Mouse (Mus musculus) testis, postnatal 14 days (tissue): ENCODE measurements around the gene Ctse.
A peak's percentile ranks its signal among the peaks of the same experiment; 100 is the strongest.
"Not testable (repeated sequence)": the region's sequence is repeated elsewhere in the genome, so short reads cannot be mapped to it uniquely, and the experiment has no call there.

ENCODE experiments used
- DNase-seq: peaks from one replicate; pipeline ENCODE4 v3.0.0; 2021; ENCODE audit warnings: low spot score

Gene Ctse

DNA sequence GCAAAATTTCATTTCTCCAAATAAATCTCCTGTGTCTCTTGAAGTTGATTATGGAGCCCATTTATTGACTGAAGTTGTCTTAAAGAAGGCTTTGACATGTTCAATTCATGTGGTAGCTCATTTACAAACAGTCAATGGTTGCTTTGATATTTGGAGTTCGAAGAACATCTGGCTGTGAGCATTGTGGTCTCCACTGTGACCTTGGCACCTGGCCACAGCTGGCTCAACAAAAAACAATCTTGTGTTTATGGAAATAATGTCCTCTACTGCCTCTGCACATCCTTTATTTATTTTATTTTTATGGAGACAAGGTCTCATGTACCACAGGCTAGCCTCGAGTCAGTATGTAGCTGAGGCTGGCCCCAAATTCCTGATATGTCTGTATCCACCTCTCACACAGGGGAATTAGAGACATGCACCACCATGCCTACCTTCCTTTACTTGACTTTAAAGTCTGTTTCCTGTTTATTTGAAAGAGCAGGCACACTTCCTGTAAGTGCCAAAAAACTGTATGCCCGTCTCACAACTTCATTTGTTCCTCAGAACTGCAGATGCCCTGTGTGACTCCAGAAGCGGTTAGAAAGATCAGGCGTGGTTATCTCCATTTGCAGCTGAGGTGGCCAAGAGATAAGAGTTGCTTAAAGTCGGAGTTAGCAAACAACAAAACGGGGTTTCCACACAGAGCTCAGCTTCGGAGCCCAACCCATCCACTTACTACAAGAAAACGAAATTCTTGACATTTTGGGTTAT, at the start of gene Ctse:
Ctse (plus strand) TSS at position 516 of the 750 bp plus-strand sequence.
- DNase-seq, result no peak

DNA sequence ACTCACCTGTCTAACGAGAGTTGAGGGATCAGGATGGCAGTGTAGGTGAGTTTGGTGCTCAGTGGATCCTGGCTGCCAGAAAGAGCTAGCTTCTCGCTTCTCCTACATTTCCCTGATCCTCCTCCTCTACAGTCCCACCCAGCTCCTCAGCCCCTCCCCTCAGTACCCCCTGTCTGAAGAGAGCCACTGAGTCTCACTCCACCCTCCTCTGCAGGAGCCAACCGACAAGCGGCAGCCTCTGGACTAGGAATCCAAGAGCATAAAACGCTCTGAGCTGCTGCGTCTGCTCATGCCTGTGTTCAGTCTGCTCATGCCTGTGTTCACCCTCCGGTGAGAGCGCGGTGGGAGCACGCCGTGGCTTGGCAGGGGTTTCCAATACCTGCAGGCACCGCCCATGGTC, 39.2 kb upstream of the Ctse start, which contains the start of gene Avpr1b:
Avpr1b (plus strand) TSS at position 335 of the 400 bp plus-strand sequence.
- no peak for DNase-seq

DNA sequence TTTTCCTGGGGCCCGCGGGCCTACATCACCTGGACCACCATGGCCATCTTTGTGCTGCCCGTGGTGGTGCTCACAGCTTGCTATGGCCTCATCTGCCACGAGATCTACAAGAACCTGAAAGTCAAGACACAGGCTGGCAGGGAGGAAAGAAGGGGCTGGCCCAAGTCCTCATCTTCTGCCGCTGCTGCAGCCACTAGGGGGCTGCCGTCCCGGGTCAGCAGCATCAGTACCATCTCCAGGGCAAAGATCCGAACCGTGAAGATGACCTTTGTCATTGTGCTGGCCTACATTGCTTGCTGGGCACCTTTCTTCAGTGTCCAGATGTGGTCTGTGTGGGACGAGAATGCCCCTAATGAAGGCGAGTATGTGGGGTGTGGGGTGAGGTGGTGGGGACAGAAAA, 37.8 kb upstream of the Ctse start:
- DNase-seq, result no peak

DNA sequence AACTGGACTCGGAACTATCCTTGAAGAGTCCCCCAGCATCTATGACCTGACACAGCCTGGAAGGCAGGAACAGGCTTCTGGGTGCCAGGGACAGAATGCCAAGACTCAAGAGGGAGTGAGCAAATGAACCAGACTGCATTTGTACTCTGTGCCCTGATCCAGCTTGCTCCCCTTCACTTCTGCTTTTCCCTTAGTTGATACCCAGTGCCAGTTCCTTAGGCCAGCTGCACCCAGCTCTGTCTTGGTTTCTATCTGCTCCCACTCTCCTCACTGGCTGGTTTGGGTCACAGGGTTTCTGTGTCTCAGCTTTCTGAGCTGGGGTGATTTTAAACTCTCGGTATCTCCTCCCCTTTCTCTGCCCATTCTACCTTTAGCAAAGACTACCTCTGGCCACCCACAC, 31.4 kb upstream of the Ctse start:
- DNase-seq, result no peak

DNA sequence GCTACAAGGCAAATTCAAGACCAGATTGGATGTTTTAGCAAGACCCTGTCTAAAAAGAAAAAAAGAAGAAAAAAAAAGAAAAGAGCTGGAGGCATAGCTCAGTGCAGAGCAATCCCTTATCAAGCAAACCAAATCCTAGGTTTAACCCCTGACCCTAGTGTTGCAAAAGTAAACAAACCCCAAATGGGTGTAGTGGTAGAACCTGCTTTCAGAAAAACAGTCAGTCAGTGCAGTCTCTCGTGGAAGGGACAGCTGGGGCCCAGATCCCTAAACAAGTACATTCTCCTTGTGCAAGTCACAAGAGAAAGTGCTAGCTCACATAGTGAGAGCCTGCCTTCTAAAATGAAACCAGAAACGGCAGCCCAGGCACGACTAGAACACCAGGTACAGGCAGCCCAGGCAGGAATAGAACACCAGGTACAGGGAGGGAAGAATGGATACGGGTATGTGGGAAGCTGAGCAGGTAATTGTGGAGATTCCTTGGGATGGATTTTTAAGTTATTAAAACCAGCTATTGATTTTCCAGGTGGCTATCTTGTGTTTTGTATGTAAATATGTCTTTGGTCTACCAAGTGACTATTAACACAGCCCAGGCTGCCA, 25.4 kb upstream of the Ctse start:
- peak; percentile 35 for DNase-seq

DNA sequence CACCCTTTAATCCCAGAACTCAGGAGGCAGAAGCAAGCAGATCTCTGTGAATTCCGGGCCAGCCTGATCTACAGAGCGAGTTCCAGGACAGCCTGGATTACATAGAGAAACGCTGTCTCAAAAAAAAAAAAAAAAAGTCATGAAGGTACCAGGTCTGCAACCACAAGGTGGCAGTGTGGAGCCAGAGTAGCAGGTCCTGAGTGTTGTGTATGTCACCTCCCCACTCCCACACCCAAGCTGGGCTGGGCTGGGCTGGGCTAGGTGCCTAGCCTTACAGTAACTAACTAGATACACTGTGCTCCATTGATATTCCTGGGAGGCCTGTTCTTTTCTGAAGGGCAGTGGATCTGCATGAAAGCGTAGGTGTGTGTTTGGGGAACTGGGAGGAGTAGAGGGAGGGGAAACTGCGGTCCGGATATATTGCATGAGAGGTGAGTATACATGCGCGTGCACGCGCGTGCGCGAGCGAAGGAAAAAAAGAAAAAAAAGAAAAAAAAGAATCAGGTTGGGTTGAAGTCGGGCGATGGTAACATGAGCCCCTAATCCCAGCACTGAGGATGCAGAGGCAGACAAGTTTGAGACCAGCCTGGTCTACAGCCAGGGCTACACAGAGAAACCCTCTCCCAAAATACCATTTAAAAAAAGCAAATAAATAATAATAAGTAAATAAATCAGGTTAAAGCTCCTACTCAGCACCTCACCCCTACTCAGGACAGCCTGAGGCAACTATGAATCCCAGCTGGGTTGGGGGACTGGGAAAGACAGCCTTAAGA, 24.6 kb upstream of the Ctse start:
- DNase-seq, result peak; percentile 78

DNA sequence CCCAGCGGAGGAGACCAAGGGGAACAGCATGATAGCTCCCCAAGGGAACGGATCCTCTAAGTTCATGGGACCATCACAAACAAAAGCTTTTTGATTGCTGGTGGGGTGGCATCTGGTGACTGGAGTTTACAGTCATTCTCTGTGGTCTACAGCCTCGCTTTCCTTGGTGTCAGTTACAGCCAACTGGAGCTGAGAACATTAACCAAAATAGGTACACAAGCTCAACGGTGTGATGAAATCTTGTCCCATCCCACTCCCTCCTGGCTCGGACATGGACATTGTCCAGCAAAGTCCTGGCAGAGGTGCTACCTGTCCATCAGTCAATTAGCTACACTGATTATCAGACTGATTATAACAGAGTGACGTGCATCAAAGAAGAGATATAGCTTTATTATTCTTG, 23.5 kb upstream of the Ctse start:
- DNase-seq, result no peak

DNA sequence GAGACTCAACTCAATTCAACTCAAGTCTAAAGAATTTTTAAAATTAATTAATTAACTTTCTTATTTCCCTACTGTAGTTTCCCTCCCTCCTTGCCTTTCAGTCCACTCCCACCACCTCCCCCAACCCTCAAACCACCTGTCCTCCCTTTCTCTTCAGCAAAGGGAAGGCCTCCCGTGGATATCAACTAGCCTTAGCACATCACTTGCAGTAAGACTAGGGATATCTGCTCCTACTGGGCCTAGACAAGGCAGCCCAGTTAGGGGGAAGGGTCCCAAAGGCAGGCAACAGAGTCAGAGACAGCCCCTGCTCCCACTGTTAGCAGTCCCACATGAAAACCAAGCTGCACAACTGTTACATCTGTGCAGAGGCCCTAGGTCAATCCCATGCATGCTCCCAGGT, 22.0 kb upstream of the Ctse start:
- no peak for DNase-seq

DNA sequence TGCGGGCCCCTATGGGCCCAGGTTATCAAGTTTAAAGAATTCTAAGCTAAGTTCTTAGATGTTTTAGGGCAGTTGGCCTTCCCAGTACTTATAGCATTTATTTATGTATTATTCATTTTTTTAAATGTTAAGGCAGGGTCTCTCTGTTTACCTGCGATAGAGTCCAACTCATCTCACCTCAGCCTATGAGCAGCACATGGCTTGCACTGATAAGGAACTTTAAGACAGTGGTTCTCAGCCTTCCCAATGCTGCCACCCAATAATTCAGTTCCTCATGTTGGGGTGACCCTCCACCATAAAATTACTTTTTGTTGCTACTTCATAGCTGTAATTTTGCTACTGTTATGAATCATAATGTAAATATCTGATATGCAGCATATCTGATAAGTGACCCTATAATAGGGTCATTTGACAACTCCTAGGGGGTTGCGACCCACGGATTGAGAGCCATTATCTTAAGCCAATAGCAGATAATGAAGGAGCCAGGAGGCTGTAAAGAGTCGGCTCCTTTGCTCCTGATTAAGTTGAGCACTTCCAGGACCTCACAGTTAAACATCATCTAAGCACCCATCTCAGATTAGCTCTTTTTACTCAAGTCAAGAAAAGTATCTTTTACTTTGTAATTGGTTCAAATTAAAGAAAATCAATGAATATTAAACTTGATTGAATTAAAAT, 21.4 kb upstream of the Ctse start:
- DNase-seq, result no peak

DNA sequence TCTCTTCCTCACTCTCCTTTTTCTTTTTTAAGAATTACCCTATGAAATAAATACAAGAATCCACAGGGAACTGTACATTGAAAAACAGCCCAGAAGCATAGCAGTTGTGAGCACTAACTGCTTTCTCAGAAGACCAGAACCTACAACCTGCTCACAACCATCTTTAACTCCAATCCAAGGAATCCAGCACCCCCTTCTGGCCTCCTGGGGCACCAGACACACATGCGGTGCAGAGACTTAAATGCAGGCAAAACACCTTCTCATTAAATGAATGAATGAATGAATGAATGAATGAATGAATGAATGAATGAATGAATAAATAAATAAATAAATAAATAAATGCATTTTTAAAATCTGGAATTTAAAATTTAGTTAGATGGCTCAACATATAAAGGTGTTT, 19.5 kb upstream of the Ctse start:
- DNase-seq, result no peak

DNA sequence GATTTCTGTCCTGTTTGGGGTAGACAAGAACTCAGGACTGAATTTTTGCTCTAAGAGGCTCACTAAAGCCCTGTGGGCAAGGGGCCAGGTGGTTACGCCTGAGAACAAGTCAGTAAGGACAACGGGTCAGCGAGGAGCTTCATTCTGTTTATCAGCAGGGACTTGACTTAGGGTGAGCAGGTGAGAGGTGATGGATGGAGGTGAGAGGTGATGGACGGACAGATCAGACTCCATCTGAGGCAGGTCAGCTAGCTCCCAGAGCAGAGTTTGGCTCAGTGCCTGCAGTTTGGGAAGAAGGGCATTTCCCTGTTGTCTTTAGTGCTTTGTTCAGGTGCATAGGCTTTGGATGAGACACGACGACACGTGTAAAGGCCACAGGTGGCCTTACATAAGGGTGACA, 18.8 kb upstream of the Ctse start:
- DNase-seq, result no peak

DNA sequence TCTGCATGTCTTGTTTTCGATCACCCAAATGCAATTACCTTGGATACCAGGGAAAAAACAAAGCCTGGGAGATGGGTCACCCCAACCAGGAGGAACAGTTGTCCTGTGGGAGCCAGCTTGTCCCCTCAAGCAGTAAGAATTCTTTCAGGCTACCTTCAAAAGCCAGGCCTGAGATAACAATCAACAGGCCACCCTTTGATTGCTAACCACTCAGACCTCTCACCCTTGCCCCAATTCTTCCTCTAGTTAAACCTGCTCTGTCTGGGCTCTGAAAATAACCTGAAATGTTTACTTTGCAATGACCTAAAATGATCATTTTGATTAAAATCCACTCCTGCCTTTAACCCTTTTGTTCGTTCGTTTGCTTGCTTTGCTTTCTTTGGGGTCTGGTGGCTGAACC, 14.5 kb upstream of the Ctse start:
- no peak for DNase-seq

DNA sequence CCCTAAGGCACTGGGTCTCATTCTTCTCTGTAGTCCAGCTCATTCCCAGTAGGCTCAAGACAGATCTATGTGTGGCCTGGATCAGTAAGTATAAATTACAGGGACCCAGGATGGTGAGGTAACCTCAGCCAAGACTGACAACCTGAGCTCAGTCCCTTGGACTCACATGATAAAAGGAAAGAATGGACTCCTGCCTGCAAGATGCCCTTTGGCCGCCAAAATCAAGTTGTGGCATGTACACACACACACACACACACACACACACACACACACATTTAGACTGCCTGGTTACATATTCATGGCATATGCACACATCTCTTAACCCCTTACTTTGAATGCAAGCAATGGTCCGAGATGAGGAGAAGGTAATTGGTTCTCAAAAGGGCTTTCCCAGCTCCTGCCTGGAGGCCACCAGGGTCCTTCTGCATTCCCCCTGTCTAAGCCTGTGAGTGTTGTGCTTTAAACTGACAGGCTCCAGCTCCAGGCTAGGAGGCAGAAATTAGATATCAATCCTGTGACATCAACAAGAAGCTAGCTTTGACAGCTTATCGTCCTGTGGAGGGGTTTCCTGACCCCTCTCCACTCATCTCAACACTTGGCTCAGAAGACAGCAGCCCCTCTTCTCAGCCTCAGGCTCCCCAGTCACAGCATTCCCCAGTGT, 13.8 kb upstream of the Ctse start:
- no peak for DNase-seq

DNA sequence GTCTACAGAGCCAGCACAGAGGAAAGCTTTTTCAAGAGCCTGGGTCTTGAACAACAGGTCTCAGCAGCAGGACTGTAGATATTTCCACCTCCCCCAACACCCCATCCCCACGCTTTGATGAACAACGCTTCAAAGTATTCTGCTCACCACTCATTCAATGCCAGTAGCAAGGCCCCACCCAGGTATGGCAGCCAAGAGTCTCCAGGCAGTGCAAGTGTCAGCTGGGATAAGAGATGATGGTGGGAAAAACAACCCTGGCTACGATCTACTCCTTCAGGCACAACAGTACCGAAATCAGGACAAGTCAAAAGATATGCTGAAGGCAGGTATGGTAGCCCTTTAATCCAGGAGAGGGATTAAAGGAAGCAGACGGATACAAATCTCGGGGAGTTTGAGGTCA, 11.9 kb upstream of the Ctse start:
- no peak for DNase-seq

DNA sequence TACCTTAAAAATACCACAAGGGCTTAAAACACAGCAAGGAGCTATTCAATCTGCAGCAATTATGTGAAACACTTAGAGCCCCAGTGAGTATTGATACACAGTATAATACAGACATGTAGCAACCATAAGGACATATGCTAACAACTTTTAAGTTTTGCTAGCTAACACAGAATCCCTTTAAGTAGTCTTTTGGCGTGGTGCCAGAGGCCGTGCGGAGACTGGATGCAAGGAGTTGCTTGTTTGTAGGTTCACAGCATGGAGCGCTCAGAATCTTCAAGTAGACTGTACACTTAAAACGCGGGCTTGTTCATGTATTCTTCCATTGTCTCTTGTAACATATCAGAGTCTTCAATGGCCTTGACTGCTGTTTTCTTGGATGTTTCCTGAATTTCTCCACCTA, 5.9 kb upstream of the Ctse start:
- not testable (repeated sequence) for DNase-seq

DNA sequence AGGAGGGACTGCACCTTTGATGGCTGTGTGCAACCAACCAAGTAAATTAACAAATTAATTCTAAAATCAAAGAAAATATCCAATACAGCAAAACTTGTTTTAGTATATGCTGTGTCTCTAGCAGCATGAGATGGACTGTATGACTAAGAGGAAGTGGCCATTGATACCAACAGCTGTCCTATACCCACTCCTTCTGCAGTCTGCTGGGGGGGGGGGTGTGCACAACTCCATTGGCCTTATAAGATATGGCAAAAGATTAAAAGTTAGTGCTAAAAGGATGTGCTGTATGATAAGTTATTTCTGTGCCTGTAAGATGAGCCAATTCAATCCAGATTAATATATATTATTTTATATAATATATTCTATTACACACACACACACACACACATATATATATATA, 3.6 kb upstream of the Ctse start:
- DNase-seq, result no peak

DNA sequence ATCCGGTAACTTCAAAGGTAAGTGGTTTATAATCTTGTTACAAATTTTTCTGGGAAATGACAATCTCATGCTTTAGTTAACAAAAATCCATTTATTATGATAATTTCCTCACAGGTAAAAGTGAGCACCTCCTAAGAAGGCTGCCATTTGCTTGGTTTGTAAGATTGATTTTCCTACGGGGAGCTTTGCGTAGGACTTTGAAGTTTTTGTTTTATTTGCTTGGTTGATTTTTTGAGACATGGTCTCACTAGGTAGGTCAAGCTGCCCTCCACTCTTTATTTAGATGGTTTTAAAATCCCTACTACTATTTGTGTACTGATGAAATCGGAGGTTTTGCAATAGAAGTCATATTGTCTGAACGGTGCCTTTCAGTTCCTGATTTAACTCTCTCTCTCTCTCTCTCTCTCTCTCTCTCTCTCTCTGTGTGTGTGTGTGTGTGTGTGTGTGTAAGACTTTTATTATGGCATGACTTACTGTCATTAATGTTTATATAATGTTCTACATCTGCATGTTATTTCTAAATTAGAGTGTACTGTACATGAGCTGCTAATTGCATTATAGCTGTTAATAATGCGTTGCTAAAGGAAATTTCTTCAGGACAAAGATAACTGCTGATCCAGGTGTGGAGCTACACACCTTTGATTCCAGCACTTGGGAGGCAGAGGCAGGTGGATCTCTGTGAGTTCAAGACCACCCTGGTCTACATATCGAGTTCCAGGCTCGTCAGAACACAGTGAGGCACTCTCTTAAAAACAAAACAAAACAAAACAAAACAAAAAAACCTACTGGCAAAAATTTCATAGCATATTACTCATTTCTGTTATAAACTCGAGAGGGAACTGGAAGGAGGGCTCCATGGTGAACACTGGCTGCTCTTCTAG, 675 bp downstream of the Ctse start:
- no peak for DNase-seq

DNA sequence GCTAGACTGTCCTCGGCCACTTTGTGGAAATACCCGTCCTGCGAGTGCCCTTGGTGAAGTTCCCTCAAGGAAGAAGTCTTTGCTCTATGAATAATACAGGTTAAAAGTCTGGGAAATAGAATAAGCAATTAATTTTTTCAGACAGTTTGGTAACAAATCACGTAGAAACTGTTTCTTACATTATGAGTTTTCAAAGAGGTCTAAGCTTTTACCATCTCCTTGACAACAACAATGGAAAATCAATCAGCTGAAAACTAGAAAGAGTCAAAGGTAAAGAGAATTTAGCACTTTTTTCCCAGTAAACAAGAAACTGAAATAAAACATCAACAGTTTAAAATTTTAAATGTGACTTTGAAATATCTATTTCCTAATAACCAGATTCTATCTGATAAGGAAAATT, 2.0 kb downstream of the Ctse start:
- DNase-seq, result no peak

DNA sequence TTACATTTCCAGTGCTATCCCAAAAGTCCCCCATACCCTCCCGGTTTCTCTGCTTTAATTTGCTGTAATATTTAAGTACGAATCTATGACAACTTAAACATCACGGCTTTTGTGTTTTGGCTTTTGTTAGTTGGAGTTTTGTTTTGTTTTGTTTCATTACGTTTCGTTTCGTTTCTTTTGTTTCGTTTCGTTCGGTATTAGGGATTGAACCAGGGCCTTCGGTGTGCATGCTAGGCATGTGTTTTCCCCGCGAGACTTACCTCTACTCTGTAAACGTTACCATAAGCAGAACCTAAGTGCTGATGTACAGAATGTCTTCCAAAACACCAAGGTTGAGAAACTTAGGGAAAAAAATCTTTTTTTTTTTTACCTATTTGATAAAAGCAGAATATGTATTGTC, 3.5 kb downstream of the Ctse start:
- no peak for DNase-seq

DNA sequence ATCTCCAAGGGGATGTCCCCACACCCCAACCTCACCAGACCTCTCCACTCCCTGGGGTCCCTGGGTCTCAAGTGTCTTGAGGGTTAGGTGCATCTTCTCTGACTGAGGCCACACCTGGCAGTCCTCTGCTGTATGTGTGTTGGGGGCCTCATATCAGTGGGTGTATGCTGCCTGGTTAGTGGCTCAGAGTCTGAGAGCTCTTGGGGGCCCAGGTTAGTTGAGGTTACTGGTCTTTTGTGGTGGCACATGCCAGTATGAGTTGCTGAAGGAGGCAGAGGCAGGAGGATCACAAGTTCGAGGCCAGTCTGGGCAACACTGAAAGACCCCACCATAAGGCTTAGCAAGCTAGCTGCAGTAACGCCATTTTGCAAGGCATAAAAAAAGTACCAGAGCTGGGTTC, 4.1 kb downstream of the Ctse start:
- DNase-seq, result no peak
